Mouse (Mus musculus): ENCODE results near the gene Chadl.
A peak's percentile ranks its signal among the peaks of the same experiment; 100 is the strongest.

The Chadl gene

DNA sequence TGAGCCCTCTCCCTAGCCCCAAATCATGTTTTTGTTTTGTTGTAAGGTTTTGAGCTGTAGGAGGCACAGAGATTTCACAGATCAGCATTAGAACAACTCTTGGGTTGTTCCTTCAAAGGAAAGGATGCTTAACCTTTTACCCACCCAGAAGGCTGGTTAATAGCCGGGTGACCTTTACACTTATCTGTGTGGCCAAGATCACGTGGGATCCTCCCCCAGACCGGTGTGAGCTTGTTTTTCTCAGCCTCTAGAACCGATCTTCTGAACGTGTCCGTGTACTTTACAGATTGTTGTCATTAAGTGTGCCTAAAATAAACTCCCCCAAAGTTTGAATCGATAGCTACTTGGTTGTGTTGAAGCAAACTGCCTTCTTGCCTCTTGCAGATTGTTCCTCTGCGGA is 3.5 kb upstream of the Chadl start:
- DNase-seq (ENCODE audit: low read depth), result no peak

DNA sequence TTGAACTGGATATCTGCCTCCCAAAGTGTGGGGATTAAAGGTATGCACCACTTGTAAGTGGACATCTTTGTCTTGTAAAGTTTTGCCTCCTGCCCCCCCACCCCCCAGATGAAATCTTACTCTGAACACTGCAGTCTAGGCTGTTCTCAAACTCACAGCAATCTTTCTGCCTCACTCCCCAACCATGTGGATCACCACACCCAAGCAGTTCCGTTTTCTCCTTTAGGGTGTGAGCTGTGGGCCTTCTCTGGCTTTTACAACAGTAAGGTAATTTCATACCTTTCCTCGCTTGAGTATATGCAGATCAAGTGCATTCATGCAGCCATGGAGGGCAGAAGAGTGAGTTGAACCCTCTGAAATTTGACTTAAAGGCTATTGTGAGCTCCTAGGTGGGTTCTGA is 3.1 kb upstream of the Chadl start:
- no peak for DNase-seq (ENCODE audit: low read depth)

DNA sequence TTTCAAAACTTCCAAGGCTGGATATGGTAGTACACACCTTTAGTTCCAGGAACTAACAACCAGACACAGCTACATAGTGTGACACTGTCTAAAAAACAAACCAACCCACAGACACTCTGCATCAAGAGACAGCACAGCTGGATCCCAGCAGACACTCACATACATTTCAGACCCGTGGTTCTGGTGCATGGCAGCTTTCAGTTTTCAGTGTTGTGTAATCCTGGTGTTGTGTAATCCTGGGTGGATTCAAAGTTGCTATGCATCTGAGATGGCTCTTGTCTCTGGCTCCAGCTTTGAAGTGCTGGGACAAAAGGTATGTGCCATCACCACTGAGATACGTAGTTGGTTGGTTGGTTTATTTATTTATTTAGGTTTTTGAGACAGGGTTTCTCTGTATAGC is 1.4 kb upstream of the Chadl start:
- DNase-seq (ENCODE audit: low read depth), result no peak

DNA sequence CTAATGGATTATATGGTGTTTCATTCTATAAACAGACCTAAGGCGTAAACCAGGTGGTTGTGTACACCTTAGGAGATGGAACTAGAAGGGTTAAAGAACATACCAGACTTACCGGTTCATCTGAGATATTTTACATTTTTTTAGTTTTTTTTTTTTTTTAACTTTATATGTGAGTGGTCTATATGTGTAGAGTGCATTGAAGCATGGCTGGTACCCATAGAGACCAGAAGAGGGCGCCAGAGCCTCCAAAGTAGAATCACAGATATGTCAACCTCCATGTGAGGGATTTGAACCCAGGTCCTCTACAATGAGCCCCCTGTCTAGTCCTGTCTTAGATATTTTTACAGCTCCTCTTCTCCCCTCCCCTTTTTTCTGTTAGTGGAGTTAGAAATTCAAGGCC is 760 bp upstream of the Chadl start:
- DNase-seq (ENCODE audit: low read depth), result no peak

DNA sequence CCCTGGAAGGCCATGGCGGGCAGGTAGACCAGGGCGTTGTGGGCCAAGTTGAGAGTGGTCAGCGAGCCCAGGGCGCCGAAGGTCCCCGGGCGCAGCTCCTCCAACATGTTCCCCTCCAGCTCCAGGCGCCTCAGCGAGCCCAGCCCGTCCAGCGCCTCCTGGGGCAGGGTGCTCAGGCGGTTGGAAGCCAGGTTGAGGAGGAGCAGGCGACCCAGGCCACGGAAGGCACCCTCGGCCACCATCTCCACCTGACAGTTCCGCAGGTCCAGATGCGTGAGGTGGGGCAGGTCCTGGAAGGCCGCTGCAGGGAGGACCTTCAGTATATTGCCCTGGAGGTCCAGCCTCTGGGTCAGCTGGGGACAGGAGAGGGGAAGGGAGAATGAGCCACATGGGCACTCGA is 2.2 kb downstream of the Chadl start:
- DNase-seq (ENCODE audit: low read depth), result no peak

DNA sequence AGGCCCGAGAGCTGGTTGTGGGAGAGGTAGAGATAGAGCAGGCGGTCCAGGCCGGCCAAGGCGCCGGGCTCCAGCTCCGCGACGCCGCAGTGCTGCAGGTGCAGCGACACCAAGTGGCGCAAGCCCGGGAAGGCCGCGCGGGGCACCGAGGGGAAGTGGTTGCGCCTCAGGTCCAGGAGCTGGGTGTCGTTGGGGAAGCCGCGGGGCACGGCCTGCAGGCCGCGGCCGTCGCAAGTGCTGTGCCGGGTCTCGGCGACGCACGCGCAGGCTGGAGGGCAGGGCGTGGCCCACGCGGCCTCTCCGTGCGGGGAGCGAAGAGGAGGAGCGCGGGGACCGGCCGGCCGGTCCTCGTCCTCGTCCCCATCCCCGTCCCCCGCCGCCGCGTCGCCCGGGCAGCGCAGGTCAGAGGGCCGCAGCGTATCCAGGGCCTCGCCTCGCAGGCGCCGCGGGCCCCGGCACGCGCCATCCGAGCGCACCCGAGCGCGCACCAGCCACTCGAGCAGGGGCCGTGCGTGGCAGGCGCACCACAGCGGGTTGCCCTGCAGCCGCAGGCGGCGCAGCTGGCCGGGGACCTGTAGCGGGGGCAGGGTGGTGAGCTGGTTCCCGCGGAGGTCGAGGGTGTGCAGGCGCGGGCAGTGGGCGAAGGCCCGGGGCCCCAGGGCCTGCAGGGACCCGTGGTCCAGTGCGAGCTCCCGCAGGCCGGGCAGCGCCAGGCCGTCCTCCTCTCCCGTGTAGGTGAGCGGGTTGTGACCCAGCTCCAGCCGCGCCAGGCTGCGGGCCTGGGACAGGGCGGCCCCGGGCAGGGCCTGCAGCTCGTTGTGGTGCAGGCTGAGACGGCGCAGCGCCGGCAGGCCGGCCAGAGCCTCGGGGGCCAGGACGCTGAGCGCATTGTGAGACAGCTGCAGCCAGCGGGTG is 2.9 kb downstream of the Chadl start:
- peak; percentile 37 for DNase-seq (ENCODE audit: low read depth)

DNA sequence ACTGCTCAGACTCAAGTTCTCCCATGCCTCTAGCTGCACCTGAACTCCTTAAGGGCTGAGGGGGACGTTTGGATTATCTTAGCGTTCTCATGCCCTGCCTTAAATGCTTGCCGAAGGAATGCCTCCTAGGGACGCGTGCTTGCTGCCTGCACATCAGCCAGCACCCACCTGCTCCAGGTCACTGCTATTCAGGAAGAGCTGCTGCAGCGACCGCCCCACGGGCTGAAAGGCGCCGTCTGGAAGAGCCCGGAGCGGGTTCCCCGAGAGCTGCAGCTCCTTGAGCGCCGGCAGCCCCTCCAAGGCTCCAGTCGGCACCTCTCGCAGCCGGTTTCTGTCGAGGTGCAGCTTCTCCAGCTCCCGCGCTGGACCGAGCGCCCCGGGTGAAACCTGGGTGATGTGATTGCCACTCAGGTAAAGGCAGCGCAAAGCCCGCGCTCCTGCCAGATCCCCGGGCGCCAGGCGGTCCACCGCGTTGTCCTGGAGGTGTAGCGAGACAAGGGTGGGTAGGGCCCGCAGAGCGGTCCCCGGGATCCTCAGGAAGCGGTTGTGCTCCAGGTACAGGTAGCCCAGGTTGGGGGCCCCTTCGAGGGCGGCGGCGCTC is 3.6 kb downstream of the Chadl start:
- DNase-seq (ENCODE audit: low read depth), result no peak

DNA sequence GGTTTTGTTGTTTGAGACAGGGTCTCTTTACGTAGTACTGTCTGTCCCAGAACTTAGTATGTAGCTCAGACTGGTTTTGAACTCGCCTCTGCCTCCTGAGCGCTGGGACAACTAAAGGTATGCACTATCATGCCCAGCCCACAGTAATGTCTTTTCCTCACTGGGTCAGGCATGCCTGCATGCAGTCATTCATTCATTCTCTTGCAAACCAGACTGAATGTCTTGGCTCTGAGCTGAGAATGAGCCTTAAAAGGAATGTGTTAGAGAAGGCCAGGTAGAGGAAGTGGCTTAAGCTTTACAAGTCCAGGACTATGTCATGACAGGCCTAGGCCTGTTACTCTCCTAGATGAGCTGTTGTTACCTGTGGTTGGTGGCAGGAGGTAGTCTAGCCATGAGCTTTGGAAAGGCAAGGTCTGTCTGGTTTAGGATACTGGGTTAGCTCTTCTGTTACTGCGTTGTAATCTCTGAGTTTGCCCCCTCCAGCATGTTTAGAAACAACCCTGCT is 16.7 kb downstream of the Chadl start:
- DNase-seq (ENCODE audit: low read depth), result no peak

DNA sequence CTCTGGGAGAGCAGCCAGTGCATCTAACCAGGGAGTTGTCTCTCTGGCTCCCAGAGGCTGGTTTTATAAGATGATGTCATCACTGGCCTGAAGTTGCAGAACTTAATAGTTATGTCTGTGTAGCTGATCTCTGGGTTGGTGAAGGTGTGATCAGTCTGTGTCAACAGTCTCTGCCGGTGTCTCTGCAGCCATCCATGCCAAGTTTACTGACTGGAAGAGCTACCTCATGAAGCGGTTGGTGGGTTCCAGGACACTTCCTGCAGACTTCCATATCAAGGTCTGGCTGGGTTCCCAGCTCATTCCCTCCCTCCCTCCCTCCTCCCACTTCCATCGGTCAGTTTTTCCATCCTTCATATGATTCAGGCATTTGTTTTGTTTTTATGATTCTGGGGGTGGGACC is 20.4 kb downstream of the Chadl start:
- no peak for DNase-seq (ENCODE audit: low read depth)

DNA sequence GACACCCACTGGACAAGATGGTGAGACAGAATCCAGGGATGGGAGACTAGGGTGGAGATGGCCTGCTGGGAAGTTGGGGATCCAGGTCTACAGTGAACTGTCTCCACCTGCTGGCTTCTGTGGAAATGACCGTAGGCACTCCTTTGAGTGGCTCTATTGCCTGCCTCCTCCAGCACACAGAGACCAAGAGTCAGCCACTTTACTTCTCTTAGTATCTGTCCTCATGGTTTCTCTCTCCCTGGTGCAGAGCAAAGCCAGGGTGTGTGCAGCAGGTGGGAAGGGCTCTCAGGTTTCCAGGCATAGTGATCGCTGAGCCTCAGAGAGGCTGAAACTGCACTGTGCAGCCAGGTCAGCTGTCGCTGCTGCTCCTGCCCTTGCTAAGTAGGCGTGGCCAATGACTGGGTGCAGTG is 26.9 kb downstream of the Chadl start:
- no peak for DNase-seq (ENCODE audit: low read depth)

DNA sequence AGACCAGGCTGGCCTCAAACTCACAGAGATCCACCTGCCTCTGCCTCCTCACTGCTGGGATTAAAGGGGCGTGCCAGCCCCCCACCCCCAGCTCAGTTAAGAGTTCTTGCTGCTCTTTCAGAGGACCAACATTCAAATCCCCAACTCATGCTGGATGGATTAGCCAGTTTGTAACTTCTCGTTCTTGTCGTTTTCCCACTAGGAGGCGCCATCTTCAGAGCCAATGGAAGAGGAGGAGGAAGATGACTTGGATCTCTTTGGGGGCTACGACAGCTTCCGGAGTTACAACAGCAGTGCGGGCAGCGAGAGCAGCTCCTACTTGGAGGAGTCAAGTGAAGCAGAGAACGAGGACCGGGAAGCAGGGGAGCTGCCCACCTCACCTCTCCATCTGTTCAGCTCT is 30.1 kb downstream of the Chadl start:
- no peak for DNase-seq (ENCODE audit: low read depth)

DNA sequence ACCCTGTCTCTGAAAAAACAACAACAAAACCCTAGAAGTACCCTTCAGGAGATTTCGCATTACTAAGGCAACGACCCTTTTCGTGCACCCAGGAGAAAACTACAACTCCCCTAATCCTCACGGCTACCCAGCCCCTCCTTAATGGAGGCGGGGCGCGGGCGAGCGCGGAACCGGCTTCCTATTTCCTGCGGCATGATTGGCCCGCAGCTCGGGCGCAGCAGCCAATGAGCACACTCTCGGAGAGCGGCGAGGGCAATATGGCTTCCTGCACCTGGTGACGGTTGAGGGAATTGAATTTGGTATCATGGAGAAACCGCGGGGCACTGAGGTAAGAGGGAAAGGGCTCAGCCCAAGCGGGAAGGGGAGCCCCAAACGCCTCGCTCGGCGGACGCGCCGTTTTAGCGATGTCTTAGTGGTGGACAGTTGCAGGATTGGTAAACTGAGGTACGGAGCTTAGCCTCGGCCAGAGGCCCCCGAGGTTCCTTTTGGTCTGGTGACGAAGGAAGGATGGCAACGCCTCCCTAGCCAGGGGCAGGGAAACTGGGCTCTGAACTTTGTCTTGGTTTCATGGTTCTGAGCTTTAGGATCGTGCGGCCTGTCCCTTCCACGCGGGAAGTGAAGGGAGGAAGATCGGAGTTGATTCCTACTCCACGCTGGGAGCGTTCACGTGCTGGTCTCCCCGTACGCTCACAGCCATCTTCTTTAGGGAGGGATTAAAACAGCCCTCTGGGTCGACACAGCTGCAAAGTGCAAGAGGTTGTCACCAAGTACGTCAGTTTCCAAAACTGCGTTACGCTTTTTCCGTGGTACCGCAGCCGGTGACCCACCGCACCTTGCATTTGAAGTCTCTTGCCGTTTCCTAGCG is 33.2 kb downstream of the Chadl start, which contains the start of gene L3mbtl2:
L3mbtl2 (plus strand) TSS at position 193 of the 865 bp plus-strand sequence.
- peak; percentile 76 for DNase-seq (ENCODE audit: low read depth)

DNA sequence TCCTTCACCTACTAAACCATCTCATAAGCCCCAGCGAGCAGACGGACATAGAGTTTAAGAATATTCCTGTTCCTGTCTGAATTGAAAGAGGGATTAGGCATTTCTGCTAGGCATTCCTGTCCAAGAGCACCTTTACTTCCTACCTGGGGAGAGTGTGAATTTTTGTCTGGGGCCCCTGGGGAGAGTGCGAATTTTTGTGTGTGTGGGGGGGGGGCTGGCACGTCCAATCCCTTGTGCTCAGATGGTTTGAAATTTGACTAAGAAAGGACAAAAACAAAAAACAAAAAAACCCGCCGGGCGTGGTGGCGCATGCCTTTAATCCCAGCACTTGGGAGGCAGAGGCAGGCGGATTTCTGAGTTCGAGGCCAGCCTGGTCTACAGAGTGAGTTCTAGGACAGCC is 33.8 kb downstream of the Chadl start:
- no peak for DNase-seq (ENCODE audit: low read depth)

DNA sequence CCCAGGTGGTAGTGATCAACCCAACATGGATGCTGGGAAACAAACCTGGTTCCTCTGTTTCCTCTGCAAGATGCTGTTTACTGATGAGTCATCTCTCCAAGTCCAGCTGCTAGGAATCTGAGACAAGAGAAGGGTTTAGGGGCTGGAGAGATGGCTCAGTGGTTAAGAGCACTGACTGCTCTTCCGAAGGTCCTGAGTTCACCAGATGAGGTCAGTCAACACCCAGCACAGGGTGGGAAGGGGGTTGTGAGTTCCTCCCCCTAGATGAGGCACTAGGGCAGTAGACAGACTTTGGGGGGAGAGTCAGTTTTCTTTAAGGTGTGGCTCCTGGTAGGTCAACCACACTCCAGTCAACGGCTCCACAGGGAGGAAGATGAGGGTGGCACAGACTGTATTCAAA is 35.4 kb downstream of the Chadl start:
- no peak for DNase-seq (ENCODE audit: low read depth)

DNA sequence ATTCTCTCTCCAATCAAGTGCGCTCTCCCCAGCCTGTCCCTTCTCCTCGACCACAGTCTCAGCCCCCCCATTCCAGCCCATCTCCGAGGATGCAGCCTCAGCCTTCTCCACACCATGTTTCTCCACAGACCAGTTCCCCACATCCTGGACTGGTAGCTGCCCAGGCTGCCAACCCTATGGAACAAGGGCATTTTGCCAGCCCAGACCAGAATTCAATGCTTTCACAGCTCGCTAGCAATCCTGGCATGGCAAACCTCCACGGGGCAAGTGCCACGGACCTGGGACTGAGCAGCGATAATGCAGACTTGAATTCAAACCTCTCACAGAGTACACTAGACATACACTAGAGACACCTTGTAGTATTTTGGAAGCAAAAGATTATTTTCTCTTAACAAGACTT is 46.5 kb downstream of the Chadl start:
- no peak for DNase-seq (ENCODE audit: low read depth)

DNA sequence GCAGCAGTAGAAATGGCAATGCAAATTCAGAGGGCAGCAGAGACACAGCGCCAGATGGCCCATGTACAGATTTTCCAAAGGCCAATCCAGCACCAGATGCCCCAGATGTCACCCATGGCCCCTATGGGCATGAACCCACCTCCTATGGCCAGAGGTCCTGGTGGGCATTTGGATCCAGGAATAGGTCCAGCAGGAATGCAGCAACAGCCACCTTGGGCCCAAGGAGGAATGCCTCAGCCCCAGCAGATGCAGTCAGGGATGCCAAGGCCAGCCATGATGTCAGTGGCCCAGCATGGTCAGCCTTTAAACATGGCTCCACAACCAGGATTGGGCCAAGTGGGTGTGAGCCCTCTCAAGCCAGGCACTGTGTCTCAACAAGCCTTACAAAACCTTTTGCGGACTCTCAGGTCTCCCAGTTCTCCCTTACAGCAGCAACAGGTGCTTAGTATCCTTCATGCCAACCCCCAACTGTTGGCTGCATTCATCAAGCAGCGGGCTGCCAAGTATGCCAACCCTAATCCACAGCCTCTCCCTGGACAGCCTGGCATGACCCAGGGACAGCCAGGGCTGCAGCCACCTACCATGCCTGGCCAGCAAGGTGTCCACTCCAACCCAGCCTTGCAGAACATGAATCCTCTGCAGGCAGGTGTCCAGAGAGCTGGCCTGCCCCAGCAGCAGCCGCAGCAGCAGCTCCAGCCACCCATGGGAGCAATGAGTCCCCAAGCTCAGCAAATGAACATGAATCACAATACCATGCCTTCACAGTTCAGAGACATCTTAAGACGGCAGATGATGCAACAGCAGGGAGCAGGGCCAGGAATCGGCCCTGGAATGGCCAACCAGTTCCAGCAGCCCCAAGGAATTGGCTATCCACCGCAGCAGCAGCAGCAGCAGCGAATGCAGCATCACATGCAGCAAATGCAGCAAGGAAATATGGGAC is 47.3 kb downstream of the Chadl start:
- peak; percentile 12 for DNase-seq (ENCODE audit: low read depth)
